Mouse (Mus musculus): ENCODE data around the gene Slc1a4. TPM values are rescaled to one million over a fixed set of nuclear protein-coding genes. Genes with fewer than 3 reads are reported as not detected.
A peak's percentile ranks its signal among the peaks of the same experiment; 100 is the strongest.

Gene Slc1a4
- total RNA-seq, 2 experiments from 2014 or later: 1.0 TPM; not detected in 1

GRCm38 (mm10) chr11:20269885-20270284 lies 62.6 kb downstream of the Slc1a4 start:
- ATAC-seq (replicated peaks; ENCODE audit: low FRiP score, poor library complexity, severe bottlenecking): no peak

GRCm38 (mm10) chr11:20262628-20263380 lies 69.7 kb downstream of the Slc1a4 start:
- ATAC-seq (replicated peaks; ENCODE audit: low FRiP score, poor library complexity, severe bottlenecking): peak; percentile 72

GRCm38 (mm10) chr11:20254791-20255190 lies 77.7 kb downstream of the Slc1a4 start:
- ATAC-seq (replicated peaks; ENCODE audit: low FRiP score, poor library complexity, severe bottlenecking): no peak

- no peak for ATAC-seq (replicated peaks; ENCODE audit: low FRiP score, poor library complexity, severe bottlenecking)
These were observed 79.4 kb downstream of the Slc1a4 start for GRCm38 (mm10) chr11:20253088-20253487.

Other genes starting within 250 kb of the Slc1a4 start
- gene Actr2, start 219.8 kb downstream of the Slc1a4 start, total RNA-seq (2015; ENCODE audit: low replicate concordance): 72.4 and 74.0 TPM in 2 replicates
- 68.7 and 93.8 TPM in 2 replicates for gene Actr2, start 219.8 kb downstream of the Slc1a4 start, total RNA-seq (2017; ENCODE audit: low replicate concordance)
- gene Rab1a, start 131.3 kb downstream of the Slc1a4 start, total RNA-seq (2015; ENCODE audit: low replicate concordance): 68.5 and 87.2 TPM in 2 replicates
- gene Rab1a, start 131.3 kb downstream of the Slc1a4 start, total RNA-seq (2017; ENCODE audit: low replicate concordance): 49.2 and 74.0 TPM in 2 replicates
- gene Cep68, start 83.3 kb downstream of the Slc1a4 start, total RNA-seq (2015; ENCODE audit: low replicate concordance): 5.8 and 5.9 TPM in 2 replicates
- gene Cep68, start 83.3 kb downstream of the Slc1a4 start, total RNA-seq (2017; ENCODE audit: low replicate concordance): 4.3 and 6.9 TPM in 2 replicates
- gene Sertad2, start 210.5 kb upstream of the Slc1a4 start, total RNA-seq (2015; ENCODE audit: low replicate concordance): 113 and 141 TPM in 2 replicates
- gene Sertad2, start 210.5 kb upstream of the Slc1a4 start, total RNA-seq (2017; ENCODE audit: low replicate concordance): 153 and 159 TPM in 2 replicates

Data from erythroblast, adult 5-6 weeks (primary cell).